Mouse (Mus musculus) layer of hippocampus, postnatal 25 days (tissue): ENCODE data around the gene Lmo1. TPM values are rescaled to one million over a fixed set of nuclear protein-coding genes. Genes with fewer than 3 reads are reported as not detected.
"Not testable (repeated sequence)": the region's sequence is repeated elsewhere in the genome, so short reads cannot be mapped to it uniquely, and the experiment has no call there.

Source experiments
- DNase-seq, 2 experiments: peaks; one replicate each; pipeline ENCODE4 v3.0.0; 2022; ENCODE audit warnings: mixed read lengths in 2 of 2, low spot score in 1 of 2; ENCODE audit errors: extremely low spot score in 1 of 2
- total RNA-seq, 2 experiments: library from RNA; stranded (reverse); gene quantifications; 2 replicates each; pipeline ENCODE4 v1.2.3; 2021

Gene Lmo1
- total RNA-seq, 2 experiments from 2014 or later, result 63.2 to 72.8 TPM

GRCm38 (mm10) chr7:109129442-109129841 lies 45.6 kb downstream of the Lmo1 start:
- no peak for DNase-seq

- no peak for DNase-seq
Observed at GRCm38 (mm10) chr7:109115929-109116328, 59.1 kb downstream of the Lmo1 start.

- not testable (repeated sequence) for DNase-seq
Observed at GRCm38 (mm10) chr7:109115488-109115887, 59.5 kb downstream of the Lmo1 start.

GRCm38 (mm10) chr7:109114950-109115349 lies 60.1 kb downstream of the Lmo1 start:
- DNase-seq, result no peak

GRCm38 (mm10) chr7:109111000-109111399 lies 64.0 kb downstream of the Lmo1 start:
- DNase-seq, result peak; percentile 18 to 39

GRCm38 (mm10) chr7:109104894-109105293 lies 70.1 kb downstream of the Lmo1 start:
- no peak for DNase-seq

GRCm38 (mm10) chr7:109101167-109101566 lies 73.8 kb downstream of the Lmo1 start:
- no peak for DNase-seq

GRCm38 (mm10) chr7:109098145-109099018 lies 76.6 kb downstream of the Lmo1 start:
- DNase-seq, result peak; percentile 26 to 61

- no peak for DNase-seq
Observed at GRCm38 (mm10) chr7:109097203-109097602, 77.8 kb downstream of the Lmo1 start.

GRCm38 (mm10) chr7:109096618-109097017 lies 78.4 kb downstream of the Lmo1 start:
- no peak for DNase-seq

GRCm38 (mm10) chr7:109094294-109094693 lies 80.7 kb downstream of the Lmo1 start:
- DNase-seq, result no peak

GRCm38 (mm10) chr7:109091316-109091715 lies 83.7 kb downstream of the Lmo1 start:
- DNase-seq, result not testable (repeated sequence)

Other genes with a start within 250 kb of the Lmo1 start
- under 1 TPM; 0.49 to 0.52 TPM for gene Nlrp10, start 245.0 kb downstream of the Lmo1 start, total RNA-seq
- 10 to 100 TPM; 90.6 to 92.9 TPM for gene Eif3f, start 240.8 kb downstream of the Lmo1 start, total RNA-seq
- gene Tub, start 224.9 kb downstream of the Lmo1 start, total RNA-seq, result 100 to 1,000 TPM; 159 to 187 TPM
- 10 to 100 TPM; 64.5 to 68.9 TPM for gene Ric3, start 91.9 kb downstream of the Lmo1 start, total RNA-seq